Mouse (Mus musculus): Measurements from ENCODE around the gene Gtf3c5. TPM values are rescaled to one million over a fixed set of nuclear protein-coding genes. Genes with fewer than 3 reads are reported as not detected.

Gene Gtf3c5
- polyA plus RNA-seq, 1 experiment from 2014 or later, result 39.5 TPM

DNA sequence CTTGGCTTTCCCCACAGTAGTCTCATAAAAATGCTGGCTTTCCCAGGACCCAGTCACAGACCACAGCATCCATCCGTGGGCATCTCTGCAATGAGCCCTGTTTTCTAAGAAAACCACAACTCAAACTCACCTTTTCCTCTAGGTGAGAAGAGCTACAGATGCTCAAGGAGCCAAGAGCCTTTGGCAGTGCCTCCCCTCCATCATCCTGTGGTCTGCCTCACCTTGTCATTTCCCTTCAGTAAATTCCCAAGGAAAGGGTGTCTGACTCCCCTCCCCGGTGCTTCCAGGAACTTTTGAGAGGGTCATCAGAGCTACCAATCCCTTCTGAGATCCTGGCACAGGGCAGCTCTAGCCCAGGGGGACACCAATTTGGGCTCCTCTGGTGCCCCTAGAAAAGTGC, 37.6 kb upstream of the Gtf3c5 start:
- peaks cover 6% of the 10 kb centered on the region for H3K27me3 ChIP-seq (replicated peaks; ENCODE audit: control insufficient read depth, insufficient read depth, low read length)
- H3K9ac ChIP-seq (ENCODE audit: low read depth, low read length), result no peak overlapping the region
- no peak for ATAC-seq
- no peak overlapping the region for H3K4me2 ChIP-seq (ENCODE audit: low read length)
- 39% methylated on average over 2 of the region's 2 CpGs for WGBS
- no peak overlapping the region for H3K27ac ChIP-seq (ENCODE audit: low read depth, low read length)
- no peaks in the 10 kb centered on the region for H3K9me3 ChIP-seq (ENCODE audit: control insufficient read depth, low read length)
- no peaks in the 10 kb centered on the region for H3K4me1 ChIP-seq (ENCODE audit: control insufficient read depth, insufficient read depth, low read depth, low read length)
- no peaks in the 10 kb centered on the region for H3K36me3 ChIP-seq (ENCODE audit: control insufficient read depth, insufficient read depth, low read length)
- H3K4me3 ChIP-seq (ENCODE audit: low read length), result no peak overlapping the region

DNA sequence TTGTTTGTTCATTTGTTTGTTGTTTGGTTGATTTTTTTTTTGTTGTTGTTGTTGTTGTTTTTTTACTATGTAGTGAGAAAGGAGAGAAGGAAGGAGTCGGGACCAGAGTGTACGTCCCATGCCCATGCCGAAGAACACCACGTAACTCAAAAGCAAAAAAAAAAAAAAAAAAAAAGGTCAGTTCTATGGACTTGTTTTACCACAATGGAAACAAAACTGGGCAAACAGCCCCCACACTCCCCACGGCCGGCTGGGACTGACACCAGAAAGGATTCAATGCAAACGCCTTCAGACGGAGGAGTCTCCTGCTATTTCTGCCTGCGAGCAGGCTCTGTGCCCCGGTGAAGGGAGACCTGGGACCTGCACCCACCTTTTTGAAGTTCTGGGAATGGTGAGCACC, 37.0 kb upstream of the Gtf3c5 start:
- no peak for ATAC-seq
- Histone ChIP-seq H3K4me1 (ENCODE audit: control insufficient read depth, insufficient read depth, low read depth, low read length) (no peaks in the 10 kb centered on the region), H3K4me2 (ENCODE audit: low read length) (no peak overlapping the region), H3K9ac (ENCODE audit: low read depth, low read length) (no peak overlapping the region), H3K27ac (ENCODE audit: low read depth, low read length) (no peak overlapping the region), H3K4me3 (ENCODE audit: low read length) (no peak overlapping the region), H3K27me3 (replicated peaks; ENCODE audit: control insufficient read depth, insufficient read depth, low read length) (peaks cover 6% of the 10 kb centered on the region), H3K9me3 (ENCODE audit: control insufficient read depth, low read length) (no peaks in the 10 kb centered on the region), H3K36me3 (ENCODE audit: control insufficient read depth, insufficient read depth, low read length) (no peaks in the 10 kb centered on the region)
- WGBS, result 60% methylated on average over 10 of the region's 10 CpGs

DNA sequence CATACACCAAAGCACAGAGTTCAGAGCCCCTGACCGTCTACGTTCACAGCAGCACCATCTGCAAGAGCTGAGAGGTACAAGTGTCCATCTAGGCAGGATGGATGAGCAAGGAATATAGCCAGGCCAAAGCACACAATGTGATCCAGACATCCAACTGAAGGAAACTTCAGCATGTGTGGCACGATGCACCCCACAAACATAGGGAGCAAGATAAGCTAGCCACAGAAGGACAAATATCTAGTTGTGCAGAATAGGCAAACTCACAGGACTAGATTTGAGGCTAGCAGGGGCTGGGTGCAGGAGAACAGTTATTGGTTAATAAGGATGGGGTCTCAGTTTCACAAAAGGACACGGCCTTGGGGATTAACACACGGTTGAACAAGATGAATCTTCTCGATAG, 35.8 kb upstream of the Gtf3c5 start:
- H3K9ac ChIP-seq (ENCODE audit: low read depth, low read length), result no peak overlapping the region
- H3K27ac ChIP-seq (ENCODE audit: low read depth, low read length), result no peak overlapping the region
- no peak overlapping the region for H3K4me3 ChIP-seq (ENCODE audit: low read length)
- H3K27me3 ChIP-seq (replicated peaks; ENCODE audit: control insufficient read depth, insufficient read depth, low read length), result peaks cover 6% of the 10 kb centered on the region
- no peaks in the 10 kb centered on the region for H3K9me3 ChIP-seq (ENCODE audit: control insufficient read depth, low read length)
- H3K4me2 ChIP-seq (ENCODE audit: low read length), result no peak overlapping the region
- no peaks in the 10 kb centered on the region for H3K4me1 ChIP-seq (ENCODE audit: control insufficient read depth, insufficient read depth, low read depth, low read length)
- H3K36me3 ChIP-seq (ENCODE audit: control insufficient read depth, insufficient read depth, low read length), result no peaks in the 10 kb centered on the region
- 82% methylated on average over 6 of the region's 6 CpGs for WGBS
- ATAC-seq, result no peak

DNA sequence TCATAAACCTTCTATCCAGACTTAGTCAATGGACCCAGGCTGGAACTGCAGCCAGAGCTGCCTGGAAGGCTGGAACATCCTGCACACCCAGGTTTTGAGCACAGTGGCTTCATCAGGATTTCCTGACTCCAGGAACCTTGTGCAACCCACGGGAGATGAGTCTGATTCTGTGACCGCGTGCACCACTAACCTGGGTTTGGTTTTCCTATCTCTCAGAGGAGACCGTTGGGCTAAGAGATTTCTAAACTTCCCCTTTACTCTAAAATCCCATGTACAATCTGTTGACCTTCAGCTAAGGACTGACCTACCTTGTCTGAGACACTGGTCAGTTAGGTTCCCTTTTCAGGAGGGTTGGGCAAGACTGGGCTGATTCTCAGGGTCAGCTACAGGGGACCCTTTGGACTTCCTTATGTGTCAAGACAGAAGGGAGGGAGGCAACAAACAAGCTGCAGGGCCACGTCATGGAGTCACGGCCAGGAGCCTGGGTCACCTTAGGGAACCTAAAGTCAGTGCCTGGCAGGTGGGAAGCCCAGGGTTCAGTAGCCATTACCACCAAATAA, 35.3 kb upstream of the Gtf3c5 start:
- Histone ChIP-seq H3K4me3 (ENCODE audit: low read length) (no peak overlapping the region), H3K9ac (ENCODE audit: low read depth, low read length) (no peak overlapping the region), H3K27ac (ENCODE audit: low read depth, low read length) (no peak overlapping the region), H3K36me3 (ENCODE audit: control insufficient read depth, insufficient read depth, low read length) (no peaks in the 10 kb centered on the region), H3K4me1 (ENCODE audit: control insufficient read depth, insufficient read depth, low read depth, low read length) (no peaks in the 10 kb centered on the region), H3K4me2 (ENCODE audit: low read length) (no peak overlapping the region), H3K27me3 (replicated peaks; ENCODE audit: control insufficient read depth, insufficient read depth, low read length) (peaks cover 6% of the 10 kb centered on the region), H3K9me3 (ENCODE audit: control insufficient read depth, low read length) (no peaks in the 10 kb centered on the region)
- WGBS, result 86% methylated on average over 6 of the region's 6 CpGs
- no peak for ATAC-seq

DNA sequence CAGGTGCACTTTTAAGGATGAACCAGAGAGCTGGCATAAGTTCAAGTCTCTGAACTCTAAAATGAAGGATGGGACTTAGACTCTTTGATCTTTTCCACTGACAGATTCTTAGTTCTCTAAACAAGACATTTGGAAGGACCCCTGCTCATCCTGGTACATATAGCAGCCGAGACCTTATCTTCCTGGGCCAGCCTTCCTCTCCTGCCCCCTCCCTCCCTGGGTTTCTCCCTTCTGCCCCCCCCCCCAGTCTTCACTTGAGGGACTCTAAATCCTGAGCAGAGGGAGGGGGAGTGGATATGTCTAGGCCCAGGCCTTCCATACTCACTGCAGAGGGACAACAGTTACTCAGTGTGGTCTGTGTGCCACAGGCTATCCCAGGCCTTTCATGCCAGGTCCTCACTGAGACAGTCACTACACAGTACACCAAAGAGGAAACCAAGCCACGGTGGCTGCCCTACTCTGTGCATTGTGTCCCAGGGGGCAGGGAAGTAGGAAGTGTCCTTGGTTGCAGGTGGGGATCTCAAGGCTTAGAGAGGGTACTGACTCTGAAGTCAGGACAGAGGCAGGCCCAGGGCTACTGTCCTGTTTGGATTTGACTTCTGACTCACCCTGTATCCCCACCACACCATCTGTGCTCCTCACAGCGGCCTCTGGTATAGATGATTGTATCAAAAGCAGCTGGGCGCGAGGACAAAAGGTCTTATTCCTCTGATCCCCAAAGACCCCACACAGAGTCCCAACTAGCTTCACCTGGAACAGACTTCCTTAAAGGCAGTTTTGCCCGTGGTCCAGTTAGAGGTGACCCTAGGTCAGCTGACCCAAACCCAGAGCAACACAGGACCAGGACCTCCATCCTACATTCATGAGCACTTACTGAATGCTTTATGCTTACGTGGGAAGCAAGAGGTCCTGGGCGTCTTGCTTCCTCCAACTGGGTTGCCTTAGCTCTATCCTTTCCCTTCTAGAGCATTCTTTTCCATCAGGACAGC, 34.2 kb upstream of the Gtf3c5 start:
- no peak overlapping the region for H3K4me3 ChIP-seq (ENCODE audit: low read length)
- no peaks in the 10 kb centered on the region for H3K9me3 ChIP-seq (ENCODE audit: control insufficient read depth, low read length)
- no peak for ATAC-seq
- no peaks in the 10 kb centered on the region for H3K4me1 ChIP-seq (ENCODE audit: control insufficient read depth, insufficient read depth, low read depth, low read length)
- no peaks in the 10 kb centered on the region for H3K36me3 ChIP-seq (ENCODE audit: control insufficient read depth, insufficient read depth, low read length)
- 79% methylated on average over 8 of the region's 8 CpGs for WGBS
- H3K27ac ChIP-seq (ENCODE audit: low read depth, low read length), result no peak overlapping the region
- H3K9ac ChIP-seq (ENCODE audit: low read depth, low read length), result no peak overlapping the region
- no peak overlapping the region for H3K4me2 ChIP-seq (ENCODE audit: low read length)
- H3K27me3 ChIP-seq (replicated peaks; ENCODE audit: control insufficient read depth, insufficient read depth, low read length), result peaks cover 6% of the 10 kb centered on the region

DNA sequence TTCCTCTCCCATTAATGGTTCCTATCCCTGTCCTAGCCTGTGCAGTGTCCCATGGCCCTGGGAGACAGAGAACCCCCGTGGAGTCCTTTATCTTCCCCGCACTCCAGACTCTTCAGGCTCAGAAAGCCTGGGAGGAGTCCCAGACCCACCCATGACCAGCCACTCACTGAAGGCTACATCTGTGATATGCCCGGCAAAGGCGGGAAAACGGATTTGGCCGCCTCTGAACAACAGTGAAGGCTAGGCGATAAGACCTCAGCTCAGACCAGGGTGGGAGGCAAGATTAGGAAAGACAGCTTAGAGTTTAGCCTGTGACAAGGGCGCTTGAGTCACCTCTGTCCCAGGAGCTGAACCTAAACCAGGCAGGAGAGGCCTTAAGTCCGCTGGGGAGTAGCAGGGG, 33.3 kb upstream of the Gtf3c5 start:
- no peak overlapping the region for H3K4me3 ChIP-seq (ENCODE audit: low read length)
- WGBS, result 81% methylated on average over 9 of the region's 9 CpGs
- ATAC-seq, result no peak
- no peak overlapping the region for H3K4me2 ChIP-seq (ENCODE audit: low read length)
- peaks cover 6% of the 10 kb centered on the region for H3K27me3 ChIP-seq (replicated peaks; ENCODE audit: control insufficient read depth, insufficient read depth, low read length)
- H3K9ac ChIP-seq (ENCODE audit: low read depth, low read length), result no peak overlapping the region
- no peaks in the 10 kb centered on the region for H3K4me1 ChIP-seq (ENCODE audit: control insufficient read depth, insufficient read depth, low read depth, low read length)
- no peaks in the 10 kb centered on the region for H3K36me3 ChIP-seq (ENCODE audit: control insufficient read depth, insufficient read depth, low read length)
- H3K27ac ChIP-seq (ENCODE audit: low read depth, low read length), result no peak overlapping the region
- no peaks in the 10 kb centered on the region for H3K9me3 ChIP-seq (ENCODE audit: control insufficient read depth, low read length)

DNA sequence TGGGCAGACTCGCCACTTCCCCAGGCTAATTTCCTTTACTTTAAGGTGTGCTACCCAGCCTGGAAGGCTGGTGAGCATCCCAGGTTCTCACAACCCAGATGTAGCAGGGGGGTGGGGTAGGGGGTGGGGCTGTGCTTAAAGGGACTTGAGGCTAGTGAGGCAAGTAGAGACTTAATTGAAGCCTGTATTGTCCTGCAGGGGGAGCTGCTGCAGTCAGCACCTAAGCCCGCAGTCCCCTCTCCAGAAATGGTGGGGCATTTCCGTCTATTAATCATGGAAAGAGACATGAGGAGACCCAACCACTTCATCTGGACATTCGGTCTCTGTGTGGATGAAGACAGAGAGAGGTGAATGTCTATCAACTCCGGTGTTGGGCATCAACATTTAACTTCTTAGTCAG, 32.8 kb upstream of the Gtf3c5 start:
- 31% methylated on average over 5 of the region's 5 CpGs for WGBS
- Histone ChIP-seq H3K9me3 (ENCODE audit: control insufficient read depth, low read length) (no peaks in the 10 kb centered on the region), H3K36me3 (ENCODE audit: control insufficient read depth, insufficient read depth, low read length) (no peaks in the 10 kb centered on the region), H3K27me3 (replicated peaks; ENCODE audit: control insufficient read depth, insufficient read depth, low read length) (peaks cover 6% of the 10 kb centered on the region), H3K4me1 (ENCODE audit: control insufficient read depth, insufficient read depth, low read depth, low read length) (no peaks in the 10 kb centered on the region), H3K9ac (ENCODE audit: low read depth, low read length) (no peak overlapping the region), H3K4me2 (ENCODE audit: low read length) (no peak overlapping the region), H3K4me3 (ENCODE audit: low read length) (no peak overlapping the region), H3K27ac (ENCODE audit: low read depth, low read length) (no peak overlapping the region)
- no peak for ATAC-seq

DNA sequence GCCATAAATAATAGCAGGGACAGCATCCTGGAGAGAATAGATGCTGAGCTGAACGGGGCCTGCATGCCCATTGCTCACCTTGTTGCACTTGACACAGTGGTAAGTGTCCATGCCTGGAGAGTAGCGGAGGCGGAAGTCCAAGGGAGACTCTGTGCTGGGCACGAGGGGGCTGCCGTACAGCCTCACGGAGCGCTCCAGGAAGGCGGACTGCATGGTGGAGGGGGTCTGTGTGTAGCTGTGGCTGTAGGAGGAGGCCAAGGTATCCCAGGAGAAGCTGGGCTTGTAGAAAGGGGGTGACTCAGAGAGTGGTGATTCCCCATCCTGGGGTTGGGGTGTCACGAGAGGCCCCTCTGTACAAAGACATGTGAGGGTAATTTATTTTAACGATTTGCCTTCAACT, 30.0 kb upstream of the Gtf3c5 start:
- H3K9me3 ChIP-seq (ENCODE audit: control insufficient read depth, low read length), result no peaks in the 10 kb centered on the region
- no peak for ATAC-seq
- no peak overlapping the region for H3K4me2 ChIP-seq (ENCODE audit: low read length)
- WGBS, result 89% methylated on average over 10 of the region's 10 CpGs
- H3K9ac ChIP-seq (ENCODE audit: low read depth, low read length), result no peak overlapping the region
- no peaks in the 10 kb centered on the region for H3K4me1 ChIP-seq (ENCODE audit: control insufficient read depth, insufficient read depth, low read depth, low read length)
- H3K4me3 ChIP-seq (ENCODE audit: low read length), result no peak overlapping the region
- no peak overlapping the region for H3K27ac ChIP-seq (ENCODE audit: low read depth, low read length)
- H3K36me3 ChIP-seq (ENCODE audit: control insufficient read depth, insufficient read depth, low read length), result no peaks in the 10 kb centered on the region
- no peaks in the 10 kb centered on the region for H3K27me3 ChIP-seq (replicated peaks; ENCODE audit: control insufficient read depth, insufficient read depth, low read length)

DNA sequence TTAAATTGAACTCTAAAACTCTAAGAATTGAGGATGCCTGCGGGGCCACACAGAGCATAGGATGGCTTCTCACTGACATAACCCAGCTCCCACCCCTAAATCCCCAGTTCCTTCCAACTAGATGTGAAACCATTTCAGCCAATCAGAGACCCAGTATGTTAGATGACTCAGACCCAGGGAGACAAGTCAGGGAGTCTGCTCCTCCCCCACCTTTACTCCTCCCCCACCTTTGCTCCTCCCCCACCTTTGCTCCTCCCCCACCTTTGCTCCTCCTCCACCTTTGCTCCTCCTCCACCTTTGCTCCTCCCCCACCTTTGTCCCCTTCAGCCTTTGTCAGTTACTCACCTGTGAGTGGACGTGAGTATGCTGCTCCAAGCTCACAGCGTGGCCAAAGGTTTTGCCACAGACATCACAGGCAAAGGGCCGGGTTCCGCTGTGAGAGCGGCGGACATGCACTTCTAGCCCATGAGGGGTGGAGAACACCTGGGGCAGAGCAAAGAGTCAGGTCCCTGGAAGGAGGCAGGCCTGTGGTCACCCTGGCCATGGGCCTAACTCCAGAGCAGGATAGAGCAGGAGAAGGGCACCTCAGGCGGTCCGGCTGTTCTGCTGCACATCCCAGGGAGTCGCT, 29.0 kb upstream of the Gtf3c5 start:
- WGBS, result 64% methylated on average over 10 of the region's 10 CpGs
- Histone ChIP-seq H3K4me2 (ENCODE audit: low read length) (no peak overlapping the region), H3K36me3 (ENCODE audit: control insufficient read depth, insufficient read depth, low read length) (no peaks in the 10 kb centered on the region), H3K27me3 (replicated peaks; ENCODE audit: control insufficient read depth, insufficient read depth, low read length) (no peaks in the 10 kb centered on the region), H3K9me3 (ENCODE audit: control insufficient read depth, low read length) (no peaks in the 10 kb centered on the region), H3K4me3 (ENCODE audit: low read length) (no peak overlapping the region), H3K9ac (ENCODE audit: low read depth, low read length) (no peak overlapping the region), H3K27ac (ENCODE audit: low read depth, low read length) (no peak overlapping the region), H3K4me1 (ENCODE audit: control insufficient read depth, insufficient read depth, low read depth, low read length) (no peaks in the 10 kb centered on the region)
- no peak for ATAC-seq

Measured in hindbrain, embryonic 16.5 days (tissue).